Mouse (Mus musculus) gastrocnemius, postnatal 4 days (tissue): ENCODE data around the gene Cntnap1. TPM values are rescaled to one million over a fixed set of nuclear protein-coding genes. Genes with fewer than 3 reads are reported as not detected.
"Not testable (repeated sequence)": the region's sequence is repeated elsewhere in the genome, so short reads cannot be mapped to it uniquely, and the experiment has no call there.

Source experiments
- DNase-seq, 2 experiments: peaks; one replicate each; pipeline ENCODE4 v3.0.0; 2021 to 2022; ENCODE audit warnings: low spot score in 2 of 2, mixed read lengths in 2 of 2
- total RNA-seq, 2 experiments: library from RNA; stranded (reverse); gene quantifications; 2 replicates each; pipeline ENCODE4 v1.2.3; 2021

Gene Cntnap1
- total RNA-seq, 2 experiments from 2014 or later = 3.2 to 4.1 TPM

- peak in 1 of 2 experiments; percentile 63 for DNase-seq
Observed at GRCm38 (mm10) chr11:101149178-101150105, 20.9 kb upstream of the Cntnap1 start.

DNA sequence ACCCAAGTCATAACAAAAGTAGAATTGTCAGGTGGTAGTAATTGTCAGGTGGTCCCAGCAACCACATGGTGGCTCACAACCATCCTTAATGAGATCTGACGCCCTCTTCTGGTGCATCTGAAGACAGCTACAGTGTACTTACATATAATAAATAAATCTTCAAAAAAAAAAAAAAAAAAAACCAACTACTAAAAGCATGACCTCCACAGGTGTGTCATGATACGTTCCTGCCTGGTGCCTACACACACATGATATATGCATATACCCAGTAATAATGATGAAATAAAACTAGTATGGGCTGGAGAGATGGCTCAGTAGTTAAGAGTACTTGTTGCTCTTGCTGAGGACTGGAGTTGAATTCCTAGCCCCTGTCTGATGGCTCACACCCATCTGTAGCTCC is 19.3 kb upstream of the Cntnap1 start:
- no peak for DNase-seq

GRCm38 (mm10) chr11:101152825-101153224 is 17.5 kb upstream of the Cntnap1 start:
- no peak for DNase-seq

DNA sequence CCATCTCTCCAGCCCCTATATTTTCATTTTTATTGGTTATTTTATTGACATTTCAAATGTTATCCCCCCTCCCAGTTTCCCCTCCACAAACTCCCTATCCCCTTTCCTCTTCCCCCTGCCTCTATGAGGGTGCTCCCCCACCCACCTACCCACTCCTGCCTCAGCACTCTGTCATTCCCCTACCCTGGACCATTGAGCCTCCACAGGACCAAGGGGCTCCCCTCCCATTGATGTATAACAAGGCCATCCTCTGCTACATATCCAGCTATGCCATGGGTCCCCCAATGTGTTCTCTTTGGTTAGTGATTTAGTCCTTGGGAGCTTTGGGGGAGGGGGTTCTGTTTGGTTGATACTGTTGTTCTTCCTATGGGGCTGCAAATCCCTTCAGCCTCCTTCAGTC is 15.7 kb upstream of the Cntnap1 start:
- DNase-seq = no peak

DNA sequence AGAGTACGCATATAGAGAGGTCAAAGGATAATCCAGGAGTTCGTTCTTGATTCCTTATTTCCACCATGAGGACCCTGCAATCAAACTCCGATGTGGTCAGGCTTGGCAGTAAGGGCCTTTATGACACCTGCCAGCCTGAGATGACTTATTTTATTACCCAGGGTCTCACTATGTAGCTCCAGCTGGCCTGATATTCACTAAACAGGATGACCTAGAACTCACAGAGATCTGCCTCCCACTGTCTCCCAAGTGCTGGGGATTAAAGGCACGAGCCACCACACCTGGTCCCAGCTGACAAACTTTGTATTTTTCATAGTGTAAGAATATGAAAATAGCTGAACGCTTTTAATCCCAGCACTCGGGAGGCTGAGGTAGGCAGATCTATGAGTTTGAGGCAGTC is 15.2 kb upstream of the Cntnap1 start:
- DNase-seq = no peak

- no peak for DNase-seq
Observed at GRCm38 (mm10) chr11:101155728-101156371, 14.5 kb upstream of the Cntnap1 start, which contains the start of gene Tubg2. TSS of gene Tubg2 (plus strand) at chr11:101155907.

DNA sequence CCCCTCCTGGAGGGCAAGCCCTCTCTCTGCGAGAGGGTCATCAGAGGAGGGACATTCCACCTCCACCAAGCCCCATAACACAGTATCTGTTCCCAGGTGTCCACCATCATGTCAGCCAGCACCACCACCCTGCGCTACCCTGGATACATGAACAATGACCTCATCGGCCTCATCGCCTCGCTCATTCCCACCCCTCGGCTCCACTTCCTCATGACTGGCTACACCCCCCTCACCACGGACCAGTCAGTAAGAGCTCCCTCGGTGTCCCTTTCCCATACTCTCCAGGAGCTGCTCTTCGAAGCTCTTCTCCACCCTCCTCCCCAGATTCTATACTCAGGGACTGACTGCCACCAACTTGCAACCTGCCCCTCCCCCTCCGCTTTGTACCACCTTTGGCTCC is 10.2 kb upstream of the Cntnap1 start:
- DNase-seq = peak in 1 of 2 experiments; percentile 10

- not testable (repeated sequence) for DNase-seq
Observed at GRCm38 (mm10) chr11:101160981-101161505, 9.3 kb upstream of the Cntnap1 start.

- DNase-seq = no peak
Observed at GRCm38 (mm10) chr11:101161551-101161950, 8.8 kb upstream of the Cntnap1 start.

GRCm38 (mm10) chr11:101162301-101162700 is 8.0 kb upstream of the Cntnap1 start:
- no peak for DNase-seq

- peak in 1 of 2 experiments; percentile 74 for DNase-seq
Observed at GRCm38 (mm10) chr11:101162772-101163171, 7.6 kb upstream of the Cntnap1 start.

- DNase-seq = no peak
Observed at GRCm38 (mm10) chr11:101163476-101164350, 6.6 kb upstream of the Cntnap1 start.

GRCm38 (mm10) chr11:101164351-101164665 is 6.0 kb upstream of the Cntnap1 start:
- DNase-seq = no peak

DNA sequence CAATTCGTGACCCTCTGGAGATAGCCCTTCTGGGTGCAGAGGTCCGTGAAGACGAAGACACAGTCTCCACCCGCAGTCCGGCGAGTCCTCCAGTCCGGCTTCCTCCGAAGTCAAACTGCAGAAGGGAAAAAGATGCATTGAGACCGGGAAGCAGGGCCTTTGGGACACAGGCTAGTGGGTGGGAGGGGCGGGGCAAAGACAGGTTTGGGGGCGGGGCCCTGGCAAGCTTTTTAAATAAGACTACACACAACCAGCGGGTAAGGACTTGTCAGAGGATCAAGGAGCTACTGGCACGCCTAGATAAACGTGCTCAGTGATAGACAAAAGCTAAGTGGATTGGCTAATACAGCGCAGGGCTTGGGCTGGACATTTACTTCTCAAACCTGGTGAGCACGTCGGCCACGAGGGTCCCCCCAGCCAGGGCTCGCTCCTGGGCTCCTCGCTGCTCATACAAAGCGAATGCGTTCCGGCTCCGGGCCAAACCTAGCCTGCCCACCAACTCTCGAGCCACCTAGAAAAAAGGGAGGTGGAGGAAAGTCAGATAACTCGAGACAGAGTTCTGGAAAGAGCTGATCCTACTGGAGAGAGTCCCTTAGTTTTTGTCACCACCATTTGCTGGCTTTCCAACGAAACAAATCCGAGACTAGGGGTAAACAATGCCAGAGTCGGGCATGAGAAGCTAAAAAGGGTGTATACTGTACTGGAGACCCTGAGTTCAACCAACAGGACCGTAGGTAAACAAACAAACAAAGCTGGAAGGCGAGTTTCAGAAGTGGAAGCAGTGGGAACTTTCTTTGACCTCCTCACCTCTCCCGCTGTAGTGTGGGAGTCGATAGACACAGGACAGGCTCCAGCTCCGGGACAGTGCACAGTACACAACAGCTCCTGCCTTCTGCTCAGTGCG is 5.4 kb upstream of the Cntnap1 start:
- DNase-seq = no peak

GRCm38 (mm10) chr11:101166357-101166756 is 4.0 kb upstream of the Cntnap1 start:
- no peak for DNase-seq

- no peak for DNase-seq
Observed at GRCm38 (mm10) chr11:101167211-101167962, 2.9 kb upstream of the Cntnap1 start.

GRCm38 (mm10) chr11:101167963-101168300 is 2.4 kb upstream of the Cntnap1 start:
- DNase-seq = no peak

GRCm38 (mm10) chr11:101168301-101168980 is 1.9 kb upstream of the Cntnap1 start:
- DNase-seq = no peak
